Mouse (Mus musculus) megakaryocyte, adult 5-6 weeks (primary cell): ENCODE measurements around the gene Ttn. TPM values are rescaled to one million over a fixed set of nuclear protein-coding genes. Genes with fewer than 3 reads are reported as not detected.

ENCODE experiments used
- ATAC-seq: 2 replicates; pipeline ENCODE4 v1.8.0; 2016; ENCODE audit warnings: mild to moderate bottlenecking, inconsistent platforms; ENCODE audit not compliant: poor library complexity, severe bottlenecking
- total RNA-seq, 2 experiments: library from RNA; stranded (forward) in 1 of 2; stranded (reverse) in 1 of 2; fragments of 153-499, 151-499 nt in 1 of 2; fragments of 221-1000, 200-1000 nt in 1 of 2; gene quantifications; 2 replicates each; pipeline versions ENCODE4 v1.2.3 to v1.2.4; 2015 to 2017

Ttn gene
- total RNA-seq, 2 experiments from 2014 or later, result 0.02 to 0.11 TPM

DNA sequence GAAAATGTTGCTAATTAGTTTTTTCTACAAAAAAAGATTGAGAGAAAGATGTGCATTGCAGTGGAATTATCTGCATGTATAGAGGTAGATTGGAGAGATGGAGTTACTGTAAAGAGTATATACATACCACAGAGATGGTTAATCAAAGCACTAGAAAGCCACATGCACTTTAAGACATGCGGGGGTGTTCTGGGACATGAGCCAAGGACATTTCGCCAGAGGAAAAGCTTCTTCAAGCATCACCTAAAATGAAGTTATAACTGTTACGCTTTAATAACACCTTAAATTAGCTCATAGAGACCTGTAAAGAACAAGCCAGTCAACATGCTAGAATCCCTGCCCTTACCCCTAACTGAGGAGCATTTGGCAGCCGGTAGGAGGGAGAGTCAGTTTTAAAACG lies 315.1 kb downstream of the Ttn start:
- no peak for ATAC-seq

GRCm38 (mm10) chr2:76665531-76665930 lies 316.8 kb downstream of the Ttn start:
- no peak for ATAC-seq

DNA sequence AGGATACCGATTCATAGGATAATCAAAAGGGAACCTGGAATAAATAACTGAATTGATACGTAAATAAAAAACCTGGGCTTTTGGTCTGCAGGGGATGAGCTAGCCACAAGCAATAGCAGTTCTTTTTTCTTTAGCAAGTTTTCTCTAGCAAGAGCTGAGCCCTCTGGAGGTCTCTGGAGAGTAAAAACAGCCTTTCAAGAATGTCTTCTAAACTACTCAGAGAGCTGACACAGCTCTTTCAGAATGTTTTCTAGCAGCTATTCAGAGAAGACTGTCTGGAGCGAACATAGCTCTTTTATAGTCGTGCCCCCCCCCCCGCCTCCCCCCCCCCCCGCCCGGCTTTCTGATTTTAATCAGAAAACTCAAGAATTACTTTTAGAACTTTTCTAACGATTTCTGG lies 322.9 kb downstream of the Ttn start:
- no peak for ATAC-seq

DNA sequence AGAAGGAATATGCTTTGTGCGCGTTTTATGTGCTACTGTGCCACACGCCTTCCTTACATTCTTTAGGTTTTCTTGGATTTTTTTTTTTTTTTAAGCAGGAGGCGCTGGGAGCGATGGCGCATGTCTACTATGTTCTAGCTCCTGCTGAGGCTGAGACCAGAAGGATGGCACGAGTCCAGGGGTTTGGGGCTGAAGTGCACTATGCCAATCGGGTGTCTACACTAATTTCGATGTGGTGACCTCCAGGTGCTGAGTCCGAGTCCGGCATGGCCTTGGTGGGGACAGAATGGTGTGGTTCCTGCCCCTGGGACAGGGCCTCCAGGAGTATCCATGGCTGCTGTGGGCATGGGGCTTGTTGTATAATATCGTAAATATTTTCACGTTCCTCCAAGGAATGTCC lies 323.8 kb downstream of the Ttn start:
- no peak for ATAC-seq

GRCm38 (mm10) chr2:76655982-76656381 lies 326.4 kb downstream of the Ttn start:
- ATAC-seq, result no peak

- no peak for ATAC-seq
Measured at GRCm38 (mm10) chr2:76655444-76655843, 326.9 kb downstream of the Ttn start.

DNA sequence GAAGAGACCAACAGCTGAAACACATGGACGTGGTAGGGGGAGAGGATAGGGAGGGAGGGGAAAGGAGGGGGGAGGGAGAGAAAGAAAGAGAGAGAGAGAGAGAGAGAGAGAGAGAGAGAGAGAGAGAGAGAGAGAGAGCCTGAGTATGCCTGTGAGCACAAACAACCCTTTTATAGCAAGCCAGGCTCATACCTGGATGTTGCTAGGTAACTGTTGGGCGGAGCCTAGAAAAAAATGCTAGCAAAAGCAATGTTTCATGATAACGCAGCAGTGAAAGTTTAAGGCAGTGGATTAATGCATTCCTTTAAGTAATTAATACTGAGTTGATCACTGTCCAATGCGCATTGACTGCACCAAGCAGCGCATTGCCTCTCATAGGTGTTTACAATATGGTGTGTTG lies 327.7 kb downstream of the Ttn start:
- no peak for ATAC-seq

Other genes with a start within 250 kb of the Ttn start
- 0.07 TPM in 1 of 2 replicates, not detected in the other for gene Ccdc141, start 188.1 kb upstream of the Ttn start, total RNA-seq (2015)
- gene Ccdc141, start 188.1 kb upstream of the Ttn start, total RNA-seq (2017), result 0.07 TPM in 1 of 2 replicates, not detected in the other